Mouse (Mus musculus) lung, postnatal 36 days (tissue): Measurements from ENCODE around the gene Epn3.

Experiments
- DNase-seq: peaks from one replicate; pipeline ENCODE4 v3.0.0; 2022; ENCODE audit warnings: mixed read lengths

Epn3 gene

DNA sequence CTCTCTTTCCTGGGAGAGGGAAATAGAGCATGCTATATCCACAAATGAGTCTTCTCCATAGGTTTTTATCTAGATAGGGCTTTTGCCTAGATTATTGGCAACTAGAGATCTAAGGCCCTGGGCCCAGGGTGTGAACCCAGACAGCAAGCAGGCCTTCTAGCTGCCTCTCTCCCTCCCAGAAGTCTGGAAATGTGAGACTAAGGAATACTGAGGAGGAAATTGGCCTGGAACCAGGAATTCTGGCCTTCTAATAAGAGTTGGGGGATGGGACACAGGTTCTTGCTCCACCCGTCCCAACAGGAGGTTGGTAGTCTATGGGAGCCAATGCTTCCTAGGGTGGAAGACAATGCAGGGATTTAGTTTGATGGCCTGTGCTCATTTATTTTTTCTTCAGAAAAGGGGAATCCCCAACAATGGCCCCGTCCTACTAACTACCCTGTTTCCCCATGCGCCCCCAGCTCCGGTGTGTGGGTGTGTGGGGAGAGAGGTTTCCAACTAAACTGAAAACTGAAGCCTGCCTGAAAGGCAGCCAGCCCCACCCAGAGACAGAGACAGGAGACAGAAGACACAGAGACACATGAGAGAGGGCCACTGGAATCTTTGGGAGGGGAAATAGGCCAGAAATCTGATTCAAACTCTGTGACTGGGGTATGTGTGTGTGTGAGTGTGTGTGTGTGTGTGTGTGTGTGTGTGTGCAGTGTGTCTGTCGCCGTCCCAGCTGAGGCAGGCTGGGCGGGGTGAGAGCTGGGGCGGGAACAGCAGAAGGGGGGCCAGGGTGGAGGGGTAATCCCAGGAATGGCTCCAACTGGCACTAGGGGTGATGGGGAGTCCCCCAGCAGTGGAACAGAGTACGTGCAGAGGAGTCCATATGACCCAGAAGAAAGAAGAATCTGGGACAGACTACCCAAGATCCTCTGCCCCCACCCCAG lies 30.4 kb downstream of the Epn3 start:
- no peak for DNase-seq

DNA sequence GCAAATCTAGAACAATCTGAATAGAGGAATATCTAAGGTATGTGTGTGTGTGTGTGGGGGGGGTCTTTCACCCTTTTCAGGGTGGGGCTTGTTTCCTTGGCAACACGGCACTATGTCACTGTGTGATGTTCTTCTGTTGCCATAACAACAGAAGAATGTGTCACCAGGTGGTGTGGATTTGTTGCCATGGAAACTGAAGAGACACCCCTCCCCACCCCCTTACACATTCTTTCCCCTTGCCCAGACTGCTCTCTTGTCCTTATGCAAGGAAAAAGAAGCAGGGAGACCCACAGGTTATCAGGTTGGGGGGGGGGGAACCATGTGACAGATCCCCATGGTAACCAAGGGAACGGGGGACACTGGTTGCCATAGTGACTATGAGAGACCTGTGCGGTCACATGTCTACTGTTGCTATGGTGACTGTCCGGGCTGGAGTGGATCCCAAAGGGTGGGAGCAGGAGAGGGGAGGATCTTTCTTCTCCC lies 31.2 kb downstream of the Epn3 start:
- no peak for DNase-seq

DNA sequence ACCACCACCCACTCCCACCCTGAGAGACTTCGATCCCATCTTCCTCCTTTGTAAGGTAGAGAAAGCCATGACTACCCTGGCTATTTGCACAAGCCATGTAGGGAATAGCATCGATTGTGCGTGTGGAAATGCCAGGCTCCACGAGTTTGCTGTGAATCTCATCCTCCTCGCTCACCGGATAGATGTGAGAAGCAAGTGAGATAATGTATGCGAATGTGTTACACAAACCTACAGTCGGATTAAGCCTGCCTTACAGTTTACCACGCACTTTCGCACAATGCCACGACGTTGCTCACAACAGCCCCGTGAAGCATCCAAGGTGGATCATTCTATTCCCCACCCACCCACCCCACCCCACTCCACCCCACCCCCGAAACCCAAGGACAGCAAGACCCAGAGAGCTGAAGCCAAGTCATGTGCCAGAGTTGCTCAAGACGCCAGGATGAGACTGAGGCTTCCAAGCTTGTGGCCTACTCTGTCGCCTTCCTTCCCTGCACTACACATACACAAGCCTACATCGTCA lies 33.4 kb downstream of the Epn3 start:
- no peak for DNase-seq

DNA sequence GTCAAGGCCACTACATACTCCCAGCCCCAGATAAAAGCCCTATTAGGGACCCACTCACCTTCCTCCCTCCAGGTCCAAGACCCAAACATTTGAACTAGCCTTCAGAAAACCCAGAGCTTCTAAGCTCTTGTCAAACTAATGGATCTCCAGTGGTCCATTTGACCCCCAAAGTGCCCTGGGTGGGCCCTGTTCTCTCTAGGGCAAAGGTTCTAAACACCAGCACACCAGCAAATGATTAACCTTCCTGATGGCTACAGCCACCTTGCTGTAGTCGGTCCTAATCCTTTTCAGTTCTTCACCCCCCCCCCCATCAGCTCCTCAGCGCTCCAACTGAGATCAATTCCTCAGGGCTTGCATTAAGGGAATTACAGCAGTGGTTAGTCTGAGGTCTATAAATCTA lies 35.6 kb downstream of the Epn3 start:
- no peak for DNase-seq

DNA sequence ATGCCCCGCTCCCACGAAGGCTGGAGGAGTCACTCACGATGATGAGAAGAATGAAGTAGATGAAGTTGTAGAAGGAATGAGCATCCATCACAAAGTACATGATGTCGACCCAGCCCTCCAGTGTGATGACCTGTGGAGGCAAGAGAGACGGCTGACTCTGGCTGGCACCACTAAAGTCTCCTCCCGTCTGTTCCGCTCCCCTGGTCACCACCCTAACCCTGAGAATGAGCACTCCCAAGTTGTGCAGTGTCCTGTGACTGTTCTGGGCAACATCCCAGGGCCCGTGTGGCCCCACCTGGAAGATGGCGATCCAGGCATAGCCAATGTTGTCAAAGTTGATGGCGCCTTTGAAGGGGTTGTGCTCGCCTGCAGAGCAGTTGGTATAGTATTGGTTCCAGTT lies 37.9 kb downstream of the Epn3 start:
- no peak for DNase-seq

DNA sequence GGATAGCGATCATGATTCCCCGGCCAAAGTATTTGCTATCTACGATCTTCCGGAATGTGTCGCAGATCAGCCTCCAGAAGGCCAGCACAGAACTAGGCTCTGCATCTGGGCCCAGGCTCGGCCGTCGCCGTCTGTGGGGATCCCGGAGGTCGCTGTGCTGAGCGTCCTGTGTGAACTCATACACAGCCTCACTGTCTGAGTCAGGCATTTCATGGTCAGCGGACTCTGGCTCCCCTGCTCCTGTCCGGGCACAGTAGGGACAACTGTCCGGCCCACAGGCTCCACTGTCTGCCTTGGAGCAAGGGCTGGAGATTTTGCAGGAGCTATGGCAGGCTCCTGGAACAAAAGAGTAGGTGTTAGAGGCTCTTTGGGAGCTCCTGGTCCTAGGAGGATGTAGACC lies 42.8 kb downstream of the Epn3 start:
- DNase-seq = no peak

DNA sequence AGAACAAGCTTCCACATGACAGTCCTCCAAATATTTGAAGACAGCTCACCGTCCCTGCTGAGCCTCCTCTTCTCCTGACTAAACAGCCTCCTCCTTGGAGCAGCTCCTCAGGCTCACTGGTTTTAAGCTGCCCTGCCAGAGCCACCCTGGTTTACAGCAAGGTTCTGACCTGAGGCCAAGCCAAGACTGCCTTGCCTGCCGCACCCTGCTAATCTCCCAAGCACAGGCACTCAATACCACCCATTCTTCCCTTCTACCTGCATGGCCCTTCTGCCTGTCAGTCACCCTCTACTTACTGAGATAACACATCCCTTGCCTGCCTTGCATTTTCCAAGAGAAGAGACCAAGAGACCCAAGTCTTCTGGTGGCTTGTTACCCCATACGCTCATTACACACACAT lies 43.4 kb downstream of the Epn3 start:
- DNase-seq = no peak

DNA sequence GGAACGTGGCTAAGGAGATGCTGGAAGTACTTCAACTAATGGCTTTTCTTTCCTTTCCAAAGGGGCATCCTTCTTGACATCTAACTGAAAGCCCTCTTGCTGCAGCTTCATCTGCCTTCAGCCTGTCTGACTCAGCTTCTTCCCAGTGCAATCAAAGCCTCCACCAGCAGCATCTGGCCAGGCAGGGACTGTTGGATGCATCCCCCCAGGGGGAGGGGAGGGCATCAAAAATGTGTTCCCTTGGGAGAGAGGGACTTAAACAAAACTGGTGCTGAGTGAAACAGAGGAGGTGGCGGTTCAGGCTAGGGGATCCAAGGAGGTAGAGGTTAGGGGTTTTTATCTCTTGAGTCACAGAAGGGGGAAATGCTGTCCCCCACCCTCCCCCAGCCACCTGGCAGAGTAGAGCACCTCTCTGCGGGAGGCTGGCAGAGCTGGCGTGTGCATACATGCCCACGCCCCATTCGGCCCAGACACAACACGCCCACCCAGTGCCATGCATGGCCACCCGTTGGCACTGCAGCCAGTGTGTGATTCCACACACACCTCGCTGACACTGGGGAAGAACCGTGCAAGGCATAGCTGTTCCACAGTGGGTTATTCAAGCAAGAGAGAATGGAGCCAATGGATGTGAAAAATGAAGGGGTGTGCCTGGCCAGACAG lies 44.5 kb downstream of the Epn3 start:
- no peak for DNase-seq

DNA sequence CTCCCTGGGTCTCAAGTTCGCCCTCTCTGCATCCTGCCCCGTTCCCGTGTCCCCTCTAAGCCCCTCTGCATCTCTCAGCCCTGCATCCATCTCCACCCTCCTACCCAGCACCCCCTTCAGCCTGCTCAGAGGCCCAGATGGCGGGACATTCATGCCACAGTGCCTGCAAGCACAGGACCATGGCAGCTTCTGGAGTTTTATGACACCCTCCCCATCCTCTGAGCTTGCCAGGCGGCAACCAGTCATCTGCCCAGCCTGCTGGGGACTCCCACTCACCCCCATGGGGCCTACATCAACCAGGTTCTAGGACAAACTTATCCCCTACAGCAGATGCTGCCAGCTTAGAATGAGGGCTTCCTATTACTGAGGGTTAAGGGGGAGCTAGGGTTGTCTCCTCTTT lies 45.0 kb downstream of the Epn3 start:
- DNase-seq = no peak

DNA sequence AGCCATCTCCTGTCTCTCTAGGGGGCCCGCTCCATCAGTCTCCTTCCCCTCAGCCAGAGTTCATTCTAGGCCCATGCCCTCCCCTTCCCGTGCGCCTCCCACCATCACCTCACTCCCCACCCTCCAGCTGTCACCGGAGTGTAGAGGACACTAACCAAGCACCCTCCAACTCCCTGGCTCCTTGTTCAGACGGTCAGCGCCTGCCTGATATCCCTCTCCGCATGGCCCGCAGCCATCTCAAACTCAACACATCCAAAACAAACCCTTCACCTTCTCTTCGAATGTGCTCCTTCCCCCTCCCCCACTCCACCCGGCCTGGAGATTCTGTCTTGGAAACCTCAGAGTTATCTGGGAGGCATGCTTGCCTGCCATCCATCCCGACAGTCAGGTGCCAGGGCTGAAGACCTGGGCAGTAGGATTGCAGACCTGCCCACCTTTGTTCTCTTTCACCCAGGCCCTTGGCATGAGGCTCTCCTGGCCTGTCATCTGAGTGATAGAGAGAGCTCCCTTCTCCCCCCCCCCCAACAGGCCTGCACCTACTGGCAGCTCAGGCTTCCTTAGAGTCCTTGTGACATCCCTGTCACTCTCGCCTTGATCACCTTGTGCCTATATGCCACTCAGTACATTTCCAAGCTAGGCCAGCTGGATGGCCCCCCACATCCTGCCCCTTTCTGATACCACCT lies 48.5 kb downstream of the Epn3 start:
- DNase-seq = peak; percentile 69

DNA sequence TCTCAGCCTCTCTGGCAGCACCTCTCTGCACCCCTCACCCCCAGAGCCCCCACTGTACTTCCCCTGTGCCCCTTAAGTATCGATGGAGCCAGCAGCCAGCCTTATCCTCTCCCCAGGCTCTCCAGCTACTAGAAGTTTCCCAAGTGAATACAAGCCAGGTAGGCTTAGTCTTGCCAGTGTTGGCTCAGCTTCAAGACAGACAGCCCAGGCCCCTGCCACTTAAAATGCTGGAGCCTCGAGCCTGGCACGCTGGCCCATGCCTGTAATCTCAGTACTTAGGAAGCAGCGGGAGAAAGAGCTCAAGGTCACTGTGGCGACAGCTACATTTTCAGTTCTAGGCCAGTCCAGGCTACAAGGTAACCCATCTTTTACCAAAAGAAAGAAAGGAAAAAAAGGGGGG lies 49.9 kb downstream of the Epn3 start:
- peak; percentile 22 for DNase-seq

DNA sequence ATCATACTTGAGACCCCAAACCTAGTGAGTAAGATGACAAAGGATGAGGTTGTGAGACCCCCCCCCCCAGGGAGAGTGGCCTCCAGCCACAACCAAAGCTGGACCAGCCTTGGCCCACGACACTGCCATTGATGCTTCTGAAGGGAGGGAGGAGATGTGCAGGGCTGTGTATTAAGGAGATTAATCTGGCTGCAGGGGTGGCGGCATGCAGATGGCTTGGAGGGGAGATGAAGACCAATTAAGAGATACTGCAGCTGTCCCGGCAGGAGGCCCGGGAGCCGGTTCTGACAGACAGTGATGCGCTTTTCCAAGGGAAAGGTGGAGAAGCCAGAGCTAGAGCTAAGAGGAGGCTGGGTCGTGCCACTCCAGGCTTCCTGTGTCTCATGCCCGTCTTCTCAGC lies 50.5 kb downstream of the Epn3 start:
- DNase-seq = no peak

DNA sequence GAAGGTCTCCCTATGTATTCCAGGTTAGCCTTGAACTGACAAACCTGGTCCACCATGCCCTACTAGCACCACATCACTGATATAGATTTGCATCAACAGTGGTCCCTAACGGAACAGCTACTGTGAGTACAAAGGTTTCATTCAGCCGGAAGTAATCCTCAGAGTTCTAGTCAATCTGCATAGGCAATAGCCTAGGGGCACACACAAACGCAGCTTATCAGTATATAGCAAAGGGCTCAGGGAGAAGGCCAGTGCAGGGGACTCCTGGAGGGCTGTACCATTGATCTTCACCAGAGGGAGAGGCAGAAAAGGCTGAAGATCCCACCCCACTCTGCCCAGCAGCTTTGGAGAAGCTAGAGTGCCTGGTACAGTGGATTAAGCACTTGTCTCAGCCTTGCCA lies 52.8 kb downstream of the Epn3 start:
- DNase-seq = no peak

DNA sequence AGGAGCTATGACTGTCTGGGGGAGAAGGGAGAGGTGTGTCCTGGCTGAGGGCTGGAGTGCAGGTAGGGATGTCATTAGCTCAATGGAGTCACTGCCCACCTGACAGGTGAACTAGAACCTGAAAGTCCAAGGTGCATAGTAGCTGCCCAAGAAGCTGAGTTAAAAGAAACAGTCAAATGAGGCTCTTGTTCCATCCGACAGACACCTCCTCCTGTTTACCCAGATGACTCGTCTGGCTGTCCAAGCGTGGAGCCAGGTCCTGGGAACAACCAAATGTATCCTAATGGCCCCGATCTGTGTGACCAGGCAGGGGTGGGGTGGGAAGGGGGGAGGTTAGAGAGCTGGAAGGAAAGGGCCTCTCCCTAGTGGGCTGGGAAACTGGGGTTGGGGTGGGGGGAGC lies 54.5 kb downstream of the Epn3 start:
- no peak for DNase-seq

DNA sequence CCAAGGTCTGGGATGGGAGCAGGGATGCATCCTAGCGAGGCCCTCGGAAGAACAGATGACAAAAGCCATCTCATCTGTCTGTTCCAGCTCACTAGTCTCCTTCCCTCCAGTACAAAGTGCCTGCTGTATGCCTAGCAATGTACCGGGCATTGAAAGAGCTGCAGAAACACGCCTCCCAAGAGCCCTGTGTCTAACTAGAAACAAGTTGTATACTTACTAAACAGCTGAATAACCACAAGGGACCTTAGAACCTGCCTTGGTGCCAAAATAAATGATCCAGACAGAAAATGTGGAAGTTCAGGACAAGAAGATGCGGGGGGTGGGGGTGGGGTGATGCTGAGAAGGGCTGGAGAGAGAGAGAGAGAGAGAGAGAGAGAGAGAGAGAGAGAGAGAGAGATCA lies 54.9 kb downstream of the Epn3 start:
- DNase-seq = no peak

DNA sequence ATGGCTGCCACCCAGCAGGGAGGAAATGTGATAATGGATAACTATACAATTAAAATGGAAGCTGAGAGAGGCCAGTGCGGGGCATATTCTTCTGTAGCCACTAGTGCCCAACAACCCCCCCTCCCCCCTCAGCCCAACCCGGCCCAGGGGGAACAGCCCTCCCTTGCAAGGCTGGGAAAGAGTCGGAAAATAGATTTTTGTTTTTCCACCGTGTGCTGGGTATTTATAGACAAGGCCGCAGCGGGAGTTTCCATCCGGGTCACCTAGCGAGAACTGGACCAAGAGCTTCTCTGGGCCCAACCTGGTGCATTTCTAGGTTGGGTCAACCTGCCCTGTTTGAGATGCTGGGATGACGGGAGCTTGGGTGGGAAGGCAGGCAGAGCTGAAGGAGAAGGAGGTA lies 58.0 kb downstream of the Epn3 start:
- DNase-seq = no peak

DNA sequence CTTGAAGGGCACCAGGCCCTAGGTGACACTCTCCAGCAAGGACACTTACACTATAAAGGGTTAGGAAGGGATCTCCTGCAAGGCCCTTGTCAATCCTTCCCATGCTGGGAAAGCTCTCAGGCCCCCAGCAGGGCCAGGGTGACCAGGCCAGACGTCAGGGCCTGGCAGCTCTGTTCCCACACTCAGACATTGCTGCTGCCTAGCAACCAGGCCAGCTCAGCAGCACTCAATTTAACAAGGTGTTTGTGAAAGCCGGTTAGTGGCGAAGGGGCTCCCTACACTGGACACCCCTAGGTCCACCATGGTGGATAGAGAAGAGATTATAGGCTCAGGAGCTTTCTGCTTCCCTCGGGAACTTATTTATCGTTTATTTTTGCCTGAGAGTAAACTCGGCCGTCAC lies 58.7 kb downstream of the Epn3 start:
- no peak for DNase-seq

DNA sequence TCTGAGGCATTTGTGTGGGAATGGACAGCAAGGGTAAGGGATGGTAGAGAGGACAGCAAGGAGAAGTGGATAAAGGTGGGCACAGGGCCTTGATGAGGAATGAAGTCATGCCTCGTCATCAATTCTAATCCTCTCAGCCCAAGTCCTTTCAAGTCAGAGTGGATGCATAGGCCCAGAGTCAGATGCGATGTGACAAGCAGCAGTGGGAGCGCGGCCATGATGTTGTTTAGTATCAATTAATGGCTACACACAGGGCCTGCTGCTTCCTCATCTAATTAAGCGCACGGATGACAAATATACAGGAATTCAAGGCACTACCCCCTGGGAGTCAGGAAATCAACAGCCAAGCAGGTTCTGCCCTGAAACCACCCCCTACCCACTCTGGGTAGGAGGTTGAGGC lies 59.4 kb downstream of the Epn3 start:
- DNase-seq = no peak
